Mouse (Mus musculus) lung, adult 2 months (tissue): ENCODE results near the gene Nrap.

Source experiments
- CTCF ChIP-seq: fragments of 200-500 bp; IDR thresholded peaks from 2 replicates; pipeline ENCODE4 v1.5.1; 2011; ENCODE audit warnings: mild to moderate bottlenecking, low read length, control low read depth; ENCODE audit not compliant: insufficient read depth
- POLR2A ChIP-seq: fragments of 200-500 bp; IDR thresholded peaks from 2 replicates; pipeline ENCODE4 v1.6.1; 2011; ENCODE audit warnings: low read depth, mild to moderate bottlenecking, control low read depth, low read length, borderline replicate concordance; ENCODE audit errors: extremely low read depth

GRCm38 (mm10) chr19:56288436-56288835 is 101.4 kb downstream of the Nrap start:
- no peak for TF ChIP-seq CTCF
- TF ChIP-seq POLR2A: no peak
